Mouse (Mus musculus): Measurements from ENCODE around the gene Gm21865. TPM values are rescaled to one million over a fixed set of nuclear protein-coding genes. Genes with fewer than 3 reads are reported as not detected.
"Not testable (repeated sequence)": the region's sequence is repeated elsewhere in the genome, so short reads cannot be mapped to it uniquely, and the experiment has no call there.

Gm21865 gene
- not detected in 2 replicates for polyA plus RNA-seq (2012; ENCODE audit: insufficient read depth, insufficient read length, missing spikeins)

GRCm38 (mm10) chrY:40316803-40317202 is at the start of gene Gm21865:
Gm21865 (minus strand) TSS chrY:40316903.
- H3K4me3 ChIP-seq (ENCODE audit: insufficient read depth, low read length); H3K4me1 ChIP-seq (ENCODE audit: control insufficient read depth, insufficient read depth, low read length); H3K27ac ChIP-seq (ENCODE audit: insufficient read depth, low read depth, low read length): not testable (repeated sequence)

Other genes with a start within 250 kb of the Gm21865 start
- not detected in 2 replicates for gene Gm21882, start 64.6 kb upstream of the Gm21865 start, polyA plus RNA-seq (2012; ENCODE audit: insufficient read depth, insufficient read length, missing spikeins)

Measured in bone marrow macrophage, adult 2 months (primary cell).